ENCODE assay signal across 10 mouse cellular contexts in the genomic region with DNA sequence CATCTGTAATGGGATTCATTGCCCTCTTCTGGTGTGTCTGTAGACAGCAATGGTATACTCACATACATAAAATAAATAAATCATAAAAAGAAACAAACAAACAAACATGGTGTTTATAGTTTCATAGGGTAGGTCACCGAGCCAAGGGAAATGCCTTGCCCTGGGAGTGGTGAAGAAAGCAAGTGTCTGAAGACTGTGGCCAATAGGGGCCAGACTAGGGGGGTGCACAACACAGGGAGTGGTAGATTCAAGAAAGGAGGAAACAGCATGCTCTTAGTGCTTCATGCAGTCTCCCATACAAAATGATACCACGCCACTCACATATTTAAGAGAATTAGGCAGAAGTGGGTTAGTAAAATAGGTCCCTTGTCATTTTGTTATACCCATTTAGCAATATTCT. TPM values are rescaled to one million over a fixed set of nuclear protein-coding genes. Genes with fewer than 3 reads are reported as not detected.
DNase-seq lines count a peak whose midpoint lies in the region; ATAC-seq and TF ChIP-seq lines count a peak whose summit lies in the region.
"Had no signal": no experiment of that assay in that cellular context is flagged by ENCODE, and none has a peak within 500 bp of the region (broad histone marks: within the 10 kb centered on the region; RNA-seq: fewer than 3 reads in every experiment).

No protein-coding gene starts in this region.

- peak overlapping the region; percentile 91 for H3K27ac ChIP-seq in gastrocnemius, adult 2 months
- no peak overlapping the region for H3K27ac ChIP-seq in forebrain, embryonic 12.5 days
- no peak overlapping the region for H3K27ac ChIP-seq in liver, embryonic 12.5 days

- peaks cover 15% of the 10 kb centered on the region for H3K4me1 ChIP-seq in forebrain, embryonic 12.5 days
- peaks cover 19% of the 10 kb centered on the region for H3K4me1 ChIP-seq in liver, embryonic 12.5 days

- 95% methylated on average over 2 of the region's 2 CpGs for WGBS in forebrain, embryonic 12.5 days
- WGBS in liver, embryonic 12.5 days (ENCODE audit: insufficient replicate concordance): 83% methylated on average over 2 of the region's 2 CpGs

- H3K9me3 ChIP-seq in forebrain, embryonic 12.5 days: no peaks in the 10 kb centered on the region
- no peaks in the 10 kb centered on the region for H3K9me3 ChIP-seq in liver, embryonic 12.5 days (replicated peaks)

- peaks cover 19% of the 10 kb centered on the region for H3K27me3 ChIP-seq in forebrain, embryonic 12.5 days
- peaks cover 15% of the 10 kb centered on the region; the same call in 1 of the 2 replicates for H3K27me3 ChIP-seq in liver, embryonic 12.5 days (replicated peaks)

- DNase-seq in gastrocnemius, adult 2 months: no peak
- no peak for DNase-seq in gastrocnemius, postnatal 25 days
- DNase-seq in 416B (ENCODE audit: low read depth): peak; percentile 56
- no peak for DNase-seq in urinary bladder, postnatal 25 days (ENCODE audit: low spot score)
- no peak for DNase-seq in right cerebral cortex, postnatal 4 days
- DNase-seq in cerebellum, adult 8-10 months: no peak

- H3K4me3 ChIP-seq in gastrocnemius, adult 2 months: peak overlapping the region; percentile 88
- H3K4me3 ChIP-seq in forebrain, embryonic 12.5 days (replicated peaks): peak overlapping the region; percentile 91
- peak overlapping the region; percentile 83 for H3K4me3 ChIP-seq in liver, embryonic 12.5 days

- no peak for TF ChIP-seq CTCF in gastrocnemius, adult 2 months (IDR thresholded peaks at IDR 0.05)

- no peak overlapping the region for H3K9ac ChIP-seq in forebrain, embryonic 12.5 days
- no peak overlapping the region for H3K9ac ChIP-seq in liver, embryonic 12.5 days

- ATAC-seq in forebrain, embryonic 12.5 days (ENCODE audit: low FRiP score): no peak
- ATAC-seq in liver, embryonic 12.5 days: no peak

- peaks cover 4% of the 10 kb centered on the region for H3K36me3 ChIP-seq in forebrain, embryonic 12.5 days (replicated peaks)
- H3K36me3 ChIP-seq in liver, embryonic 12.5 days: peaks cover 17% of the 10 kb centered on the region; the same call in 1 of the 2 replicates

- intact Hi-C loops in gastrocnemius, adult 2 months (cut with DNase I): loop anchor here (5.0 kb wide), 1 partner anchor 63 kb away; a partner anchor contains a TSS

- peak overlapping the region; percentile 86 for H3K4me2 ChIP-seq in forebrain, embryonic 12.5 days
- H3K4me2 ChIP-seq in liver, embryonic 12.5 days: peak overlapping the region; percentile 81

RNA-seq across cellular contexts. Expression of a gene that starts 0.6 kb away (rescaled TPM):
- total RNA-seq in gastrocnemius, adult 2 months (2021): 10 to 100 TPM; 25.1 to 30.0 TPM
- 10 to 100 TPM; 22.3 to 24.1 TPM for total RNA-seq in gastrocnemius, postnatal 25 days (2021)
- polyA plus RNA-seq in forebrain, embryonic 12.5 days (2016; fragmentation: Nextera tagmentation; extraction: Ambion mirVana): 90.5 and 92.3 TPM in 2 replicates
- polyA plus RNA-seq in liver, embryonic 12.5 days (2016; fragmentation: Nextera tagmentation; extraction: Ambion mirVana): 42.0 and 44.4 TPM in 2 replicates

RNA-seq across cellular contexts. Expression of a gene that starts 11.8 kb away (rescaled TPM):
- not detected for total RNA-seq in gastrocnemius, adult 2 months (2021)
- total RNA-seq in gastrocnemius, postnatal 25 days (2021): not detected
- polyA plus RNA-seq in forebrain, embryonic 12.5 days (2016; fragmentation: Nextera tagmentation; extraction: Ambion mirVana): not detected in 2 replicates
- polyA plus RNA-seq in liver, embryonic 12.5 days (2016; fragmentation: Nextera tagmentation; extraction: Ambion mirVana): not detected in 2 replicates
- total RNA-seq: common myeloid progenitor, adult 5-6 weeks; liver, adult 2 months had no signal
- polyA plus RNA-seq: liver, adult 2 months had no signal
